Mouse (Mus musculus): ENCODE data around the gene Myl4. TPM values are rescaled to one million over a fixed set of nuclear protein-coding genes. Genes with fewer than 3 reads are reported as not detected.

The Myl4 gene
- polyA plus RNA-seq, 1 experiment from 2014 or later = 7.1 TPM

GRCm38 (mm10) chr11:104576772-104577612 lies 26.5 kb downstream of the Myl4 start:
- Histone ChIP-seq H3K4me2 (replicated peaks; ENCODE audit: low read depth) (no peak overlapping the region), H3K36me3 (ENCODE audit: control insufficient read depth, insufficient read depth) (no peaks in the 10 kb centered on the region), H3K9me3 (ENCODE audit: control insufficient read depth) (no peaks in the 10 kb centered on the region), H3K27me3 (replicated peaks; ENCODE audit: control insufficient read depth, insufficient read depth, low read length) (peaks cover 5% of the 10 kb centered on the region; the same call in 1 of the 2 replicates), H3K4me3 (ENCODE audit: low read depth, low read length) (no peak overlapping the region), H3K9ac (ENCODE audit: low read depth, low read length) (no peak overlapping the region), H3K4me1 (replicated peaks; ENCODE audit: control insufficient read depth, insufficient read depth, low read length) (no peaks in the 10 kb centered on the region), H3K27ac (ENCODE audit: low read depth, low read length) (no peak overlapping the region)
- 59% methylated on average over 10 of the region's 10 CpGs for WGBS
- no peak for ATAC-seq
- no peak for TF ChIP-seq CTCF (IDR thresholded peaks at IDR 0.05; ENCODE audit: low read depth)

- 0 out of 2 replicates have a peak, but pooled peaks cover 4% of the 10 kb centered on the region for H3K27me3 ChIP-seq (replicated peaks; ENCODE audit: control insufficient read depth, insufficient read depth, low read length)
- 37% methylated on average over 5 of the region's 5 CpGs for WGBS
- TF ChIP-seq CTCF (IDR thresholded peaks at IDR 0.05; ENCODE audit: low read depth) = no peak
- H3K4me1 ChIP-seq (replicated peaks; ENCODE audit: control insufficient read depth, insufficient read depth, low read length) = no peaks in the 10 kb centered on the region
- no peaks in the 10 kb centered on the region for H3K36me3 ChIP-seq (ENCODE audit: control insufficient read depth, insufficient read depth)
- ATAC-seq = no peak
- no peak overlapping the region for H3K9ac ChIP-seq (ENCODE audit: low read depth, low read length)
- H3K9me3 ChIP-seq (ENCODE audit: control insufficient read depth) = no peaks in the 10 kb centered on the region
- H3K4me3 ChIP-seq (ENCODE audit: low read depth, low read length) = no peak overlapping the region
- H3K27ac ChIP-seq (ENCODE audit: low read depth, low read length) = no peak overlapping the region
- no peak overlapping the region for H3K4me2 ChIP-seq (replicated peaks; ENCODE audit: low read depth)
Measured at GRCm38 (mm10) chr11:104578074-104578473, 27.6 kb downstream of the Myl4 start.

- H3K36me3 ChIP-seq (ENCODE audit: control insufficient read depth, insufficient read depth) = no peaks in the 10 kb centered on the region
- ATAC-seq = no peak
- no peak overlapping the region for H3K4me3 ChIP-seq (ENCODE audit: low read depth, low read length)
- 0 out of 2 replicates have a peak, but pooled peaks cover 4% of the 10 kb centered on the region for H3K27me3 ChIP-seq (replicated peaks; ENCODE audit: control insufficient read depth, insufficient read depth, low read length)
- no peak overlapping the region for H3K27ac ChIP-seq (ENCODE audit: low read depth, low read length)
- H3K4me1 ChIP-seq (replicated peaks; ENCODE audit: control insufficient read depth, insufficient read depth, low read length) = no peaks in the 10 kb centered on the region
- no peak overlapping the region for H3K9ac ChIP-seq (ENCODE audit: low read depth, low read length)
- no peak overlapping the region for H3K4me2 ChIP-seq (replicated peaks; ENCODE audit: low read depth)
- TF ChIP-seq CTCF (IDR thresholded peaks at IDR 0.05; ENCODE audit: low read depth) = no peak
- 82% methylated on average over 9 of the region's 9 CpGs for WGBS
- no peaks in the 10 kb centered on the region for H3K9me3 ChIP-seq (ENCODE audit: control insufficient read depth)
Measured at GRCm38 (mm10) chr11:104579084-104579483, 28.6 kb downstream of the Myl4 start.

GRCm38 (mm10) chr11:104579575-104579974 lies 29.1 kb downstream of the Myl4 start:
- H3K9ac ChIP-seq (ENCODE audit: low read depth, low read length) = no peak overlapping the region
- no peak overlapping the region for H3K4me3 ChIP-seq (ENCODE audit: low read depth, low read length)
- H3K27me3 ChIP-seq (replicated peaks; ENCODE audit: control insufficient read depth, insufficient read depth, low read length) = 0 out of 2 replicates have a peak, but pooled peaks cover 4% of the 10 kb centered on the region
- no peaks in the 10 kb centered on the region for H3K9me3 ChIP-seq (ENCODE audit: control insufficient read depth)
- WGBS = 94% methylated on average over 8 of the region's 8 CpGs
- no peak overlapping the region for H3K4me2 ChIP-seq (replicated peaks; ENCODE audit: low read depth)
- no peak for ATAC-seq
- no peak overlapping the region for H3K27ac ChIP-seq (ENCODE audit: low read depth, low read length)
- H3K36me3 ChIP-seq (ENCODE audit: control insufficient read depth, insufficient read depth) = no peaks in the 10 kb centered on the region
- no peaks in the 10 kb centered on the region for H3K4me1 ChIP-seq (replicated peaks; ENCODE audit: control insufficient read depth, insufficient read depth, low read length)
- TF ChIP-seq CTCF (IDR thresholded peaks at IDR 0.05; ENCODE audit: low read depth) = no peak

DNA sequence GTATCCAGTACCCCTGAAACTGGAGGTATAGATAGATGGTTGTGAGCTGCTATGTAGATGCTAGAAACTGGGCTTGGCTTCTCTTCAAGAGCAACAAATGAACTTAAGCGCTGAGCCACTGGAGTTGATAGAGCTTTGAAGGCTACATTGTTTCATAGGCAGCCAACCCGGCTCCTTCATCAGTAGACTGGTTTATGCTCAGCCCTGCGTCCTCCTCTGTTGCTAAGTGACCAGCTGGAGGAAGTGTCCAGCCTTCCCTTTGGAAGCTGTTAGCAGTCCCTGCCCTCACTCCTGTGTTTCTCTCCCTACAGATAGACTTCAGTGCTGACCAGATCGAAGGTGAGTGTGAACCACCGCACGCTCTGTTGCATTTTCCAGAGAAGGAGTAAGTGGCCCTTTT lies 29.6 kb downstream of the Myl4 start:
- no peak for ATAC-seq
- Histone ChIP-seq H3K27me3 (replicated peaks; ENCODE audit: control insufficient read depth, insufficient read depth, low read length) (0 out of 2 replicates have a peak, but pooled peaks cover 4% of the 10 kb centered on the region), H3K9ac (ENCODE audit: low read depth, low read length) (no peak overlapping the region), H3K4me1 (replicated peaks; ENCODE audit: control insufficient read depth, insufficient read depth, low read length) (no peaks in the 10 kb centered on the region), H3K9me3 (ENCODE audit: control insufficient read depth) (no peaks in the 10 kb centered on the region), H3K4me2 (replicated peaks; ENCODE audit: low read depth) (no peak overlapping the region), H3K4me3 (ENCODE audit: low read depth, low read length) (no peak overlapping the region), H3K36me3 (ENCODE audit: control insufficient read depth, insufficient read depth) (no peaks in the 10 kb centered on the region), H3K27ac (ENCODE audit: low read depth, low read length) (no peak overlapping the region)
- TF ChIP-seq CTCF (IDR thresholded peaks at IDR 0.05; ENCODE audit: low read depth) = no peak
- 59% methylated on average over 6 of the region's 6 CpGs for WGBS

GRCm38 (mm10) chr11:104580606-104581005 lies 30.1 kb downstream of the Myl4 start:
- Histone ChIP-seq H3K4me1 (replicated peaks; ENCODE audit: control insufficient read depth, insufficient read depth, low read length) (no peaks in the 10 kb centered on the region), H3K4me2 (replicated peaks; ENCODE audit: low read depth) (no peak overlapping the region), H3K36me3 (ENCODE audit: control insufficient read depth, insufficient read depth) (no peaks in the 10 kb centered on the region), H3K9me3 (ENCODE audit: control insufficient read depth) (no peaks in the 10 kb centered on the region), H3K27me3 (replicated peaks; ENCODE audit: control insufficient read depth, insufficient read depth, low read length) (0 out of 2 replicates have a peak, but pooled peaks cover 4% of the 10 kb centered on the region), H3K9ac (ENCODE audit: low read depth, low read length) (no peak overlapping the region), H3K27ac (ENCODE audit: low read depth, low read length) (no peak overlapping the region), H3K4me3 (ENCODE audit: low read depth, low read length) (no peak overlapping the region)
- no peak for TF ChIP-seq CTCF (IDR thresholded peaks at IDR 0.05; ENCODE audit: low read depth)
- ATAC-seq = no peak
- WGBS = 90% methylated on average over 5 of the region's 5 CpGs
